Mouse (Mus musculus) midbrain, embryonic 15.5 days (tissue): ENCODE results near the gene Cabp1. TPM values are rescaled to one million over a fixed set of nuclear protein-coding genes. Genes with fewer than 3 reads are reported as not detected.

Experiments
- ATAC-seq: fragments of 200-750 bp; cut with Nextera tagmentation; replicated peaks from 2 replicates; pipeline ENCODE4 v1.8.0; 2017; ENCODE audit warnings: moderate TSS enrichment
- H3K27ac ChIP-seq: fragments of 300-500 bp; sonication (generic); 2 replicates; pipeline ENCODE4 v1.5.1; 2015; ENCODE audit warnings: mild to moderate bottlenecking, inconsistent platforms
- H3K27me3 ChIP-seq: fragments of 300-500 bp; sonication (generic); replicated peaks from 2 replicates; pipeline ENCODE4 v1.6.1; 2015; ENCODE audit warnings: inconsistent platforms
- H3K36me3 ChIP-seq: fragments of 300-500 bp; sonication (generic); replicated peaks from 2 replicates; pipeline ENCODE4 v1.6.1; 2015; ENCODE audit warnings: inconsistent platforms
- H3K4me1 ChIP-seq: fragments of 300-500 bp; sonication (generic); 2 replicates; pipeline ENCODE4 v1.6.1; 2015; ENCODE audit warnings: inconsistent platforms
- H3K4me2 ChIP-seq: fragments of 300-500 bp; sonication (generic); 2 replicates; pipeline ENCODE4 v1.6.1; 2015; ENCODE audit warnings: inconsistent platforms, mild to moderate bottlenecking, moderate library complexity
- H3K4me3 ChIP-seq: fragments of 300-500 bp; sonication (generic); 2 replicates; pipeline ENCODE4 v1.5.1; 2015; ENCODE audit warnings: mild to moderate bottlenecking, inconsistent platforms
- H3K9ac ChIP-seq: fragments of 300-500 bp; sonication (generic); 2 replicates; pipeline ENCODE4 v1.6.1; 2015; ENCODE audit warnings: mild to moderate bottlenecking, inconsistent platforms
- H3K9me3 ChIP-seq: fragments of 300-500 bp; sonication (generic); 2 replicates; pipeline ENCODE4 v1.6.1; 2016; ENCODE audit warnings: inconsistent platforms
- WGBS: fragments of 180-500 bp; shearing (Covaris S2); methylation state at CpG from one replicate; pipeline ENCODE4 v1.1.7; 2015; ENCODE audit warnings: mixed read lengths; 5-methylcytosine and 5-hydroxymethylcytosine counted together
- polyA plus RNA-seq: library from polyadenylated mRNA; unstranded; fragments of >200 nt; fragmentation: Nextera tagmentation; extraction: Ambion mirVana; gene quantifications from 2 replicates; pipeline ENCODE4 v1.2.1, GENCODE M21; 2015

Cabp1 gene
- 5.2 and 6.0 TPM in 2 replicates for polyA plus RNA-seq

GRCm38 (mm10) chr5:115193669-115194625, at the start of gene Cabp1:
Gene Cabp1, minus strand, starts transcription at chr5:115194381.
- H3K27me3 ChIP-seq, result peaks cover 39% of the 10 kb centered on the region
- peak within 1 kb of the TSS; percentile 59 for H3K4me3 ChIP-seq
- H3K4me2 ChIP-seq, result peak within 1 kb of the TSS; percentile 99
- no peak within 1 kb of the TSS for H3K27ac ChIP-seq
- no peaks in the 10 kb centered on the region for H3K9me3 ChIP-seq
- H3K9ac ChIP-seq, result peak within 1 kb of the TSS; percentile 57
- no peaks in the 10 kb centered on the region for H3K36me3 ChIP-seq
- H3K4me1 ChIP-seq, result peaks cover 29% of the 10 kb centered on the region
- WGBS, result under 1% methylated on average over 71 of the region's 116 CpGs
- peak; percentile 75 for ATAC-seq

- 86% methylated on average over 11 of the region's 11 CpGs for WGBS
- H3K4me1 ChIP-seq, result peaks cover 19% of the 10 kb centered on the region
- peaks cover 49% of the 10 kb centered on the region for H3K36me3 ChIP-seq
- H3K4me3 ChIP-seq, result no peak overlapping the region
- H3K4me2 ChIP-seq, result no peak overlapping the region
- no peak for ATAC-seq
- no peak overlapping the region for H3K27ac ChIP-seq
- H3K9me3 ChIP-seq, result no peaks in the 10 kb centered on the region
- H3K27me3 ChIP-seq, result 0 out of 2 replicates have a peak, but pooled peaks cover 3% of the 10 kb centered on the region
- no peak overlapping the region for H3K9ac ChIP-seq
These were observed 46.0 kb upstream of the Cabp1 start for GRCm38 (mm10) chr5:115240191-115240590.

- Histone ChIP-seq H3K9ac (peak overlapping the region; percentile 73; the same call in 1 of the 2 replicates), H3K4me3 (peak overlapping the region; percentile 74)
- WGBS, result 7% methylated on average over 11 of the region's 11 CpGs
These were observed 44.6 kb upstream of the Cabp1 start for GRCm38 (mm10) chr5:115238729-115239195.

GRCm38 (mm10) chr5:115237803-115238728, 43.9 kb upstream of the Cabp1 start:
- peak overlapping the region; percentile 73 for H3K27ac ChIP-seq
- peaks cover 29% of the 10 kb centered on the region for H3K36me3 ChIP-seq
- H3K4me1 ChIP-seq, result peaks cover 22% of the 10 kb centered on the region
- H3K4me2 ChIP-seq, result peak overlapping the region; percentile 63
- H3K27me3 ChIP-seq, result peaks cover 12% of the 10 kb centered on the region
- H3K4me3 ChIP-seq, result peak overlapping the region; percentile 74
- peak overlapping the region; percentile 73 for H3K9ac ChIP-seq
- ATAC-seq, result peak; percentile 86
- no peaks in the 10 kb centered on the region for H3K9me3 ChIP-seq
- under 1% methylated on average over 88 of the region's 88 CpGs for WGBS

More at GRCm38 (mm10) chr5:115238729-115239195, 44.6 kb upstream of the Cabp1 start:
- H3K4me1 ChIP-seq, result peaks cover 22% of the 10 kb centered on the region
- no peak overlapping the region for H3K27ac ChIP-seq
- H3K36me3 ChIP-seq, result peaks cover 36% of the 10 kb centered on the region
- H3K4me2 ChIP-seq, result peak overlapping the region; percentile 63
- H3K9me3 ChIP-seq, result no peaks in the 10 kb centered on the region
- ATAC-seq, result no peak
- peaks cover 12% of the 10 kb centered on the region for H3K27me3 ChIP-seq

GRCm38 (mm10) chr5:115235786-115236263, 41.6 kb upstream of the Cabp1 start, which contains the start of gene Pop5:
Gene Pop5, plus strand, starts transcription at chr5:115235836.
- peaks cover 22% of the 10 kb centered on the region for H3K4me1 ChIP-seq
- H3K27ac ChIP-seq, result peak within 1 kb of the TSS; percentile 16
- 1% methylated on average over 21 of the region's 21 CpGs for WGBS
- H3K36me3 ChIP-seq, result peaks cover 9% of the 10 kb centered on the region
- peaks cover 12% of the 10 kb centered on the region for H3K27me3 ChIP-seq
- H3K9me3 ChIP-seq, result no peaks in the 10 kb centered on the region
- peak; percentile 69 for ATAC-seq
- peak within 1 kb of the TSS; percentile 69 for H3K4me2 ChIP-seq
- peak within 1 kb of the TSS; percentile 60 for H3K9ac ChIP-seq
- H3K4me3 ChIP-seq, result peak within 1 kb of the TSS; percentile 46

GRCm38 (mm10) chr5:115235323-115235771, 41.2 kb upstream of the Cabp1 start:
- H3K9me3 ChIP-seq, result no peaks in the 10 kb centered on the region
- peak overlapping the region; percentile 69 for H3K4me2 ChIP-seq
- H3K9ac ChIP-seq, result peak overlapping the region; percentile 60
- peak overlapping the region; percentile 46 for H3K4me3 ChIP-seq
- ATAC-seq, result peak; percentile 65
- peaks cover 5% of the 10 kb centered on the region for H3K36me3 ChIP-seq
- under 1% methylated on average over 45 of the region's 45 CpGs for WGBS
- H3K27ac ChIP-seq, result peak overlapping the region; percentile 16
- H3K27me3 ChIP-seq, result peaks cover 12% of the 10 kb centered on the region
- peaks cover 22% of the 10 kb centered on the region for H3K4me1 ChIP-seq

GRCm38 (mm10) chr5:115234519-115234918, 40.3 kb upstream of the Cabp1 start:
- peaks cover 22% of the 10 kb centered on the region for H3K4me1 ChIP-seq
- no peak overlapping the region for H3K9ac ChIP-seq
- ATAC-seq, result no peak
- WGBS, result 55% methylated on average over 6 of the region's 6 CpGs
- peaks cover 12% of the 10 kb centered on the region for H3K27me3 ChIP-seq
- no peak overlapping the region for H3K4me3 ChIP-seq
- H3K9me3 ChIP-seq, result no peaks in the 10 kb centered on the region
- peak overlapping the region; percentile 69 for H3K4me2 ChIP-seq
- H3K36me3 ChIP-seq, result no peaks in the 10 kb centered on the region
- no peak overlapping the region for H3K27ac ChIP-seq

GRCm38 (mm10) chr5:115233031-115233780, 39.0 kb upstream of the Cabp1 start:
- Histone ChIP-seq H3K36me3 (no peaks in the 10 kb centered on the region), H3K27me3 (peaks cover 12% of the 10 kb centered on the region), H3K27ac (no peak overlapping the region), H3K4me2 (no peak overlapping the region), H3K4me1 (peaks cover 12% of the 10 kb centered on the region), H3K4me3 (no peak overlapping the region), H3K9ac (no peak overlapping the region), H3K9me3 (no peaks in the 10 kb centered on the region)
- no peak for ATAC-seq
- 93% methylated on average over 14 of the region's 14 CpGs for WGBS

- H3K27ac ChIP-seq, result no peak overlapping the region
- no peak overlapping the region for H3K4me3 ChIP-seq
- no peak overlapping the region for H3K9ac ChIP-seq
- H3K36me3 ChIP-seq, result no peaks in the 10 kb centered on the region
- WGBS, result 78% methylated on average over 6 of the region's 6 CpGs
- no peak overlapping the region for H3K4me2 ChIP-seq
- peaks cover 10% of the 10 kb centered on the region for H3K4me1 ChIP-seq
- ATAC-seq, result no peak
- H3K9me3 ChIP-seq, result no peaks in the 10 kb centered on the region
- H3K27me3 ChIP-seq, result peaks cover 12% of the 10 kb centered on the region
These were observed 38.3 kb upstream of the Cabp1 start for GRCm38 (mm10) chr5:115232516-115232915.

GRCm38 (mm10) chr5:115231552-115232120, 37.5 kb upstream of the Cabp1 start:
- Histone ChIP-seq H3K9ac (no peak overlapping the region), H3K4me3 (no peak overlapping the region), H3K36me3 (no peaks in the 10 kb centered on the region), H3K27ac (no peak overlapping the region), H3K4me1 (peaks cover 8% of the 10 kb centered on the region), H3K9me3 (no peaks in the 10 kb centered on the region), H3K27me3 (peaks cover 12% of the 10 kb centered on the region), H3K4me2 (no peak overlapping the region)
- ATAC-seq, result no peak
- WGBS, result 36% methylated on average over 16 of the region's 16 CpGs
